Mouse (Mus musculus): ENCODE data around the gene Rnf26. TPM values are rescaled to one million over a fixed set of nuclear protein-coding genes. Genes with fewer than 3 reads are reported as not detected.
"Not testable (repeated sequence)": the region's sequence is repeated elsewhere in the genome, so short reads cannot be mapped to it uniquely, and the experiment has no call there.

The Rnf26 gene
- total RNA-seq, 1 experiment from 2014 or later, result 7.2 TPM

GRCm38 (mm10) chr9:44126746-44127145 lies 13.4 kb upstream of the Rnf26 start:
- ATAC-seq (ENCODE audit: extremely low read depth, insufficient number of reproducible peaks, low FRiP score, poor library complexity, severe bottlenecking), result no peak

GRCm38 (mm10) chr9:44125546-44126428 lies 12.5 kb upstream of the Rnf26 start:
- peak; percentile 66 for ATAC-seq (ENCODE audit: extremely low read depth, insufficient number of reproducible peaks, low FRiP score, poor library complexity, severe bottlenecking)

GRCm38 (mm10) chr9:44125026-44125425 lies 11.7 kb upstream of the Rnf26 start:
- no peak for ATAC-seq (ENCODE audit: extremely low read depth, insufficient number of reproducible peaks, low FRiP score, poor library complexity, severe bottlenecking)

GRCm38 (mm10) chr9:44124317-44124716 lies 11.0 kb upstream of the Rnf26 start:
- no peak for ATAC-seq (ENCODE audit: extremely low read depth, insufficient number of reproducible peaks, low FRiP score, poor library complexity, severe bottlenecking)

GRCm38 (mm10) chr9:44119948-44120465 lies 6.7 kb upstream of the Rnf26 start:
- ATAC-seq (ENCODE audit: extremely low read depth, insufficient number of reproducible peaks, low FRiP score, poor library complexity, severe bottlenecking), result no peak

GRCm38 (mm10) chr9:44119011-44119410 lies 5.7 kb upstream of the Rnf26 start:
- ATAC-seq (ENCODE audit: extremely low read depth, insufficient number of reproducible peaks, low FRiP score, poor library complexity, severe bottlenecking), result no peak

- ATAC-seq (ENCODE audit: extremely low read depth, insufficient number of reproducible peaks, low FRiP score, poor library complexity, severe bottlenecking), result no peak
Observed at GRCm38 (mm10) chr9:44116182-44116581, 2.9 kb upstream of the Rnf26 start.

GRCm38 (mm10) chr9:44115599-44115998 lies 2.3 kb upstream of the Rnf26 start:
- no peak for ATAC-seq (ENCODE audit: extremely low read depth, insufficient number of reproducible peaks, low FRiP score, poor library complexity, severe bottlenecking)

GRCm38 (mm10) chr9:44114453-44114852 lies 1.1 kb upstream of the Rnf26 start:
- no peak for ATAC-seq (ENCODE audit: extremely low read depth, insufficient number of reproducible peaks, low FRiP score, poor library complexity, severe bottlenecking)

- ATAC-seq (ENCODE audit: extremely low read depth, insufficient number of reproducible peaks, low FRiP score, poor library complexity, severe bottlenecking), result not testable (repeated sequence)
Observed at GRCm38 (mm10) chr9:44111909-44112308, 1.4 kb downstream of the Rnf26 start.

GRCm38 (mm10) chr9:44109360-44110095 lies 3.8 kb downstream of the Rnf26 start:
- ATAC-seq (ENCODE audit: extremely low read depth, insufficient number of reproducible peaks, low FRiP score, poor library complexity, severe bottlenecking), result no peak

- ATAC-seq (ENCODE audit: extremely low read depth, insufficient number of reproducible peaks, low FRiP score, poor library complexity, severe bottlenecking), result no peak
Observed at GRCm38 (mm10) chr9:44108269-44109055, 4.9 kb downstream of the Rnf26 start.

GRCm38 (mm10) chr9:44107557-44108179 lies 5.6 kb downstream of the Rnf26 start:
- no peak for ATAC-seq (ENCODE audit: extremely low read depth, insufficient number of reproducible peaks, low FRiP score, poor library complexity, severe bottlenecking)

GRCm38 (mm10) chr9:44107110-44107509 lies 6.2 kb downstream of the Rnf26 start, which contains the start of gene C1qtnf5:
TSS of gene C1qtnf5 (plus strand) at chr9:44107245.
- no peak for ATAC-seq (ENCODE audit: extremely low read depth, insufficient number of reproducible peaks, low FRiP score, poor library complexity, severe bottlenecking)

GRCm38 (mm10) chr9:44106596-44106995 lies 6.7 kb downstream of the Rnf26 start:
- no peak for ATAC-seq (ENCODE audit: extremely low read depth, insufficient number of reproducible peaks, low FRiP score, poor library complexity, severe bottlenecking)

- ATAC-seq (ENCODE audit: extremely low read depth, insufficient number of reproducible peaks, low FRiP score, poor library complexity, severe bottlenecking), result no peak
Observed at GRCm38 (mm10) chr9:44106182-44106581, 7.1 kb downstream of the Rnf26 start.

GRCm38 (mm10) chr9:44105781-44106180 lies 7.5 kb downstream of the Rnf26 start:
- no peak for ATAC-seq (ENCODE audit: extremely low read depth, insufficient number of reproducible peaks, low FRiP score, poor library complexity, severe bottlenecking)

- no peak for ATAC-seq (ENCODE audit: extremely low read depth, insufficient number of reproducible peaks, low FRiP score, poor library complexity, severe bottlenecking)
Observed at GRCm38 (mm10) chr9:44104881-44105280, 8.4 kb downstream of the Rnf26 start.

- no peak for ATAC-seq (ENCODE audit: extremely low read depth, insufficient number of reproducible peaks, low FRiP score, poor library complexity, severe bottlenecking)
Observed at GRCm38 (mm10) chr9:44101490-44101889, 11.8 kb downstream of the Rnf26 start, which contains the start of gene Mfrp. TSS of gene Mfrp (plus strand) at chr9:44101729.

Data from neutrophil, adult 5-6 weeks (primary cell).